11 mouse cellular contexts compared by ENCODE assay signal in the genomic region with DNA sequence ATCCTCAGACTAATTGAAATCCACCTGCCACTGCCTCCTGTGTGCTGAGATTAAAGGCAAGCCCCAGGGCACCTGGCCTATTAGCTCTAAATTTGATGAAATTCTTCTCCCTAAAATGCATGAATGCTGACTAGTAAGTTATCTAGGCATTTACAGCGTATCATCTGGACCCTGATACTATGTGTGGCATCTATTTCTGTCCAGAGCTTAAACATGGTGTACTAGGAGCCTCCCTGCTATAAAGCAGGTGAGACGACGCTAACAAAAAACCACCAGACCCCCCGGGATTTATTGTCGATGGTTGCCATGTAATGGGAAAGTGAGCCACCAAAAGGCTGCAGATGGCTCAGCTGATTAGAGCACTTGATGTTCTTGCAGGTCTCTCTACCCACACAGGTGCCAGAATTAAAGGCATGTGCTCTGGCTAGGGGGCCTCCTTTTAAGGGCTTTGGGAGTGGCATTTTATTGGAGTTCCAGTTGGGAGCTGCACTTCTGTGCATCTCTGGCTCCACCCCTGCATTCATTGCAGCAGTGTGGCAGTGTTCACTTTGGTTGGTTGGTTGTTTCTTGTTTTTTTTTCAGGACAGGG. TPM values are rescaled to one million over a fixed set of nuclear protein-coding genes. Genes with fewer than 3 reads are reported as not detected.
DNase-seq lines count a peak whose midpoint lies in the region; ATAC-seq and TF ChIP-seq lines count a peak whose summit lies in the region.
"Had no signal": no experiment of that assay in that cellular context is flagged by ENCODE, and none has a peak within 500 bp of the region (broad histone marks: within the 10 kb centered on the region; RNA-seq: fewer than 3 reads in every experiment).

No protein-coding gene starts in this region.

- TF ChIP-seq RAD21 in CH12.LX (IDR thresholded peaks at IDR 0.05; ENCODE audit: low read depth, low read length): no peak
- no peak for TF ChIP-seq RAD21 in MEL (IDR thresholded peaks at IDR 0.05; ENCODE audit: low read depth, low read length)

- WGBS in limb, embryonic 13.5 days: 29% methylated on average over 5 of the region's 5 CpGs
- 61% methylated on average over 5 of the region's 5 CpGs for WGBS in heart, embryonic 10.5 days

- H3K79me2 ChIP-seq in CH12.LX (replicated peaks; ENCODE audit: control insufficient read depth, extremely low read depth, insufficient read depth, poor library complexity, severe bottlenecking) (no peaks in the 10 kb centered on the region), MEL (ENCODE audit: control insufficient read depth, insufficient read depth, low read length, poor library complexity) (no peaks in the 10 kb centered on the region)

- H3K36me3 ChIP-seq in CH12.LX (replicated peaks in 1 of 2; ENCODE audit: control insufficient read depth in 1 of 2, insufficient read depth in 1 of 2, low read length in 1 of 2) (peaks cover 23 to 52% of the 10 kb centered on the region in 2 experiments), MEL (ENCODE audit: control insufficient read depth in 1 of 2, insufficient read depth in 2 of 2, low read length in 2 of 2) (peaks cover 6 to 10% of the 10 kb centered on the region in 2 experiments)
- peaks cover 26% of the 10 kb centered on the region for H3K36me3 ChIP-seq in limb, embryonic 13.5 days
- peaks cover 29% of the 10 kb centered on the region for H3K36me3 ChIP-seq in heart, embryonic 10.5 days

- TF ChIP-seq EP300 in CH12.LX (IDR thresholded peaks at IDR 0.05; ENCODE audit: low read length): no peak
- TF ChIP-seq EP300 in MEL (IDR thresholded peaks at IDR 0.05; ENCODE audit: low read depth in 1 of 2, low read length in 2 of 2): no peak

- in situ Hi-C loops in CH12.LX (cut with MboI; ENCODE audit: low pct_ligation_motif_present, low pct_unique_long_range_greater_than_20kb, low sequenced_read_pairs): no loop called here

- H3K4me2 ChIP-seq in CH12.LX (ENCODE audit: insufficient read depth, low read depth, poor library complexity, severe bottlenecking): no peak overlapping the region
- H3K4me2 ChIP-seq in limb, embryonic 13.5 days (replicated peaks): no peak overlapping the region

- H3K9ac ChIP-seq in CH12.LX (ENCODE audit: insufficient read depth, low read depth) (no peak overlapping the region), MEL (ENCODE audit: control insufficient read depth, low read depth, low read length, poor library complexity, severe bottlenecking) (no peak overlapping the region)
- H3K9ac ChIP-seq in limb, embryonic 13.5 days: no peak overlapping the region

- H3K4me3 ChIP-seq in layer of hippocampus, adult 2 months: no peak overlapping the region
- H3K4me3 ChIP-seq in CH12.LX (replicated peaks in 1 of 3; ENCODE audit: low read depth in 2 of 3, low read length in 2 of 3, poor library complexity in 1 of 3) (no peak overlapping the region), MEL (ENCODE audit: control insufficient read depth in 1 of 2, insufficient read depth in 1 of 2, low read depth in 2 of 2, low read length in 2 of 2) (no peak overlapping the region)
- H3K4me3 ChIP-seq in limb, embryonic 13.5 days: no peak overlapping the region
- H3K4me3 ChIP-seq in heart, embryonic 10.5 days: no peak overlapping the region
- H3K4me3 ChIP-seq: gastrocnemius, adult 2 months; heart, adult 2 months had no signal

- peak in 1 of 2 experiments; percentile 37 for DNase-seq in layer of hippocampus, adult 2 months (ENCODE audit: low spot score in 2 of 2)
- no peak for DNase-seq in layer of hippocampus, adult 8-10 months (ENCODE audit: low spot score in 2 of 2)
- DNase-seq in CH12.LX (ENCODE audit: extremely low read depth): no peak
- peak; percentile 34 for DNase-seq in MEL (ENCODE audit: low read depth, low spot score)
- DNase-seq in natural killer cell, adult 2 months (ENCODE audit: low spot score in 2 of 2): no peak
- no peak for DNase-seq in heart, embryonic 10.5 days (ENCODE audit: low spot score)
- DNase-seq: gastrocnemius, adult 2 months; heart, postnatal 14 days; kidney, postnatal 25 days had no signal

- H3K27ac ChIP-seq in layer of hippocampus, adult 2 months: peak overlapping the region; percentile 88
- H3K27ac ChIP-seq in CH12.LX (ENCODE audit: insufficient read depth, low read depth) (no peak overlapping the region), MEL (ENCODE audit: control insufficient read depth, low read depth, low read length) (no peak overlapping the region)
- H3K27ac ChIP-seq in limb, embryonic 13.5 days: 0 out of 2 replicates have a peak overlapping the region, but pooled peaks have one; percentile 39
- no peak overlapping the region for H3K27ac ChIP-seq in heart, embryonic 10.5 days
- H3K27ac ChIP-seq: gastrocnemius, adult 2 months; heart, adult 2 months had no signal

- TF ChIP-seq POLR2A in CH12.LX (IDR thresholded peaks at IDR 0.05; ENCODE audit: low read depth, low read length) (no peak), MEL (IDR thresholded peaks at IDR 0.05; ENCODE audit: control insufficient read depth in 1 of 2, insufficient read depth in 1 of 2, low read depth in 1 of 2, low read length in 2 of 2, poor library complexity in 1 of 2) (peak in 1 of 2 experiments; percentile 38; a peak in 2 of 4 replicates)

- dilution Hi-C loops in CH12.LX (cut with MboI; ENCODE audit: extremely low pct_ligation_motif_present, extremely low pct_unique_long_range_greater_than_20kb, low sequenced_read_pairs): no loop called here

- H3K9me3 ChIP-seq in CH12.LX (replicated peaks; ENCODE audit: low read length): no peaks in the 10 kb centered on the region
- H3K9me3 ChIP-seq in MEL (replicated peaks; ENCODE audit: insufficient read depth, low read length): no peaks in the 10 kb centered on the region
- no peaks in the 10 kb centered on the region for H3K9me3 ChIP-seq in limb, embryonic 13.5 days
- no peaks in the 10 kb centered on the region for H3K9me3 ChIP-seq in heart, embryonic 10.5 days

- no peak for TF ChIP-seq CTCF in layer of hippocampus, adult 2 months (conservative IDR thresholded peaks at IDR 0.05)
- TF ChIP-seq CTCF in CH12.LX (conservative IDR thresholded peaks at IDR 0.05 in 1 of 2, IDR thresholded peaks at IDR 0.05 in 1 of 2; ENCODE audit: low read depth in 2 of 2, low read length in 2 of 2): no peak
- TF ChIP-seq CTCF in MEL (IDR thresholded peaks at IDR 0.05 in 2 of 3, conservative IDR thresholded peaks at IDR 0.05 in 1 of 3; ENCODE audit: control insufficient read depth in 1 of 3, insufficient read depth in 1 of 3, low read depth in 2 of 3, low read length in 3 of 3, poor library complexity in 1 of 3, severe bottlenecking in 1 of 3): no peak

- H3K27me3 ChIP-seq in CH12.LX (replicated peaks): no peaks in the 10 kb centered on the region
- no peaks in the 10 kb centered on the region for H3K27me3 ChIP-seq in MEL (ENCODE audit: control insufficient read depth in 1 of 2, insufficient read depth in 2 of 2, low read length in 2 of 2)
- no peaks in the 10 kb centered on the region for H3K27me3 ChIP-seq in limb, embryonic 13.5 days
- no peaks in the 10 kb centered on the region for H3K27me3 ChIP-seq in heart, embryonic 10.5 days (ENCODE audit: insufficient read depth, poor library complexity, severe bottlenecking)

- no peak for ATAC-seq in limb, embryonic 13.5 days (ENCODE audit: low FRiP score, low read depth)

- H3K4me1 ChIP-seq in CH12.LX (ENCODE audit: control insufficient read depth in 1 of 2, insufficient read depth in 2 of 2) (peaks cover 0 to 15% of the 10 kb centered on the region in 2 experiments; a peak in 2 of 4 replicates), MEL (ENCODE audit: control insufficient read depth in 1 of 2, insufficient read depth in 2 of 2, low read length in 2 of 2) (peaks cover 9 to 13% of the 10 kb centered on the region in 2 experiments)
- H3K4me1 ChIP-seq in limb, embryonic 13.5 days: peaks cover 15% of the 10 kb centered on the region
- peaks cover 31% of the 10 kb centered on the region for H3K4me1 ChIP-seq in heart, embryonic 10.5 days

TF ChIP-seq in CH12.LX, 34 proteins besides CTCF, POLR2A, EP300 and RAD21 (continues in another document):
- peak; percentile 71 for TF ChIP-seq POLR2AphosphoS2 (IDR thresholded peaks at IDR 0.05; ENCODE audit: low read depth, low read length)

RNA-seq across cellular contexts. Expression of a gene that starts 11.9 kb away (rescaled TPM):
- total RNA-seq in layer of hippocampus, adult 2 months (2021): 10 to 100 TPM; 26.2 to 26.6 TPM
- total RNA-seq in layer of hippocampus, adult 8-10 months (2022): 10 to 100 TPM; 25.1 to 35.1 (median 30.6) TPM
- total RNA-seq in CH12.LX (2012; rRNA removed): 10.8 and 11.1 TPM in 2 replicates
- 3.3 and 4.2 TPM in 2 replicates for total RNA-seq in CH12.LX (2014; rRNA removed)
- 12.6 and 13.5 TPM in 2 replicates for polyA plus RNA-seq in CH12.LX (2012; ENCODE audit: insufficient read length, low read depth)
- 14.5 and 16.2 TPM in 2 replicates for total RNA-seq in MEL (2012; rRNA removed)
- 10 to 100 TPM in 1 of 2 experiments, not detected in 1; 36.6 TPM for polyA plus RNA-seq in MEL (2012; ENCODE audit: insufficient read depth in 1 of 2, insufficient read length in 2 of 2, low read depth in 1 of 2, low replicate concordance in 2 of 2, missing spikeins in 1 of 2)
- polyA plus RNA-seq in limb, embryonic 13.5 days (2015; fragmentation: Nextera tagmentation; extraction: Ambion mirVana): 23.5 and 24.4 TPM in 2 replicates
- polyA plus RNA-seq in heart, embryonic 10.5 days (2016; fragmentation: Nextera tagmentation; extraction: Ambion mirVana): 28.1 and 28.2 TPM in 2 replicates

RNA-seq across cellular contexts. Expression of a gene that starts 15.3 kb away (rescaled TPM):
- 100 to 1,000 TPM; 158 to 160 TPM for total RNA-seq in layer of hippocampus, adult 2 months (2021)
- total RNA-seq in layer of hippocampus, adult 8-10 months (2022): 100 to 1,000 TPM; 137 to 166 (median 159) TPM
- total RNA-seq in CH12.LX (2012; rRNA removed) (258 and 276 TPM in 2 replicates), CH12.LX (2014; rRNA removed) (284 and 305 TPM in 2 replicates), MEL (2012; rRNA removed) (631 and 709 TPM in 2 replicates)
- polyA plus RNA-seq in CH12.LX (2012; ENCODE audit: insufficient read length, low read depth) (332 and 360 TPM in 2 replicates), MEL (2012; ENCODE audit: insufficient read depth in 1 of 2, insufficient read length in 2 of 2, low read depth in 1 of 2, low replicate concordance in 2 of 2, missing spikeins in 1 of 2) (100 to 1,000 TPM in 1 of 2 experiments, not detected in 1; 816 TPM)
- 282 and 310 TPM in 2 replicates for polyA plus RNA-seq in limb, embryonic 13.5 days (2015; fragmentation: Nextera tagmentation; extraction: Ambion mirVana)
- 282 and 332 TPM in 2 replicates for polyA plus RNA-seq in heart, embryonic 10.5 days (2016; fragmentation: Nextera tagmentation; extraction: Ambion mirVana)

RNA-seq across cellular contexts. Expression of a gene that starts 52.6 kb away (rescaled TPM):
- total RNA-seq in layer of hippocampus, adult 2 months (2021): 10 to 100 TPM; 58.7 to 64.4 TPM
- total RNA-seq in layer of hippocampus, adult 8-10 months (2022): 10 to 100 TPM; 58.7 to 64.8 (median 59.6) TPM
- 39.2 and 44.7 TPM in 2 replicates for total RNA-seq in CH12.LX (2012; rRNA removed)
- total RNA-seq in CH12.LX (2014; rRNA removed): 21.2 and 24.0 TPM in 2 replicates
- polyA plus RNA-seq in CH12.LX (2012; ENCODE audit: insufficient read length, low read depth): 30.7 and 31.3 TPM in 2 replicates
- total RNA-seq in MEL (2012; rRNA removed): 45.0 and 45.1 TPM in 2 replicates
- 10 to 100 TPM in 1 of 2 experiments, not detected in 1; 56.7 TPM for polyA plus RNA-seq in MEL (2012; ENCODE audit: insufficient read depth in 1 of 2, insufficient read length in 2 of 2, low read depth in 1 of 2, low replicate concordance in 2 of 2, missing spikeins in 1 of 2)
- polyA plus RNA-seq in limb, embryonic 13.5 days (2015; fragmentation: Nextera tagmentation; extraction: Ambion mirVana): 27.8 and 34.3 TPM in 2 replicates
- 8.4 and 17.3 TPM in 2 replicates for polyA plus RNA-seq in heart, embryonic 10.5 days (2016; fragmentation: Nextera tagmentation; extraction: Ambion mirVana)

Comparison
In these comparisons a context has a peak if more than half of its experiments do, and no peak if none do; other contexts are left out.
1. H3K27ac ChIP-seq: peak in layer of hippocampus, adult 2 months (single experiment) and limb, embryonic 13.5 days (single experiment); none in CH12.LX (single experiment), MEL (single experiment) and heart, embryonic 10.5 days (single experiment).